Mouse (Mus musculus) liver, adult 2 months (tissue): Measurements from ENCODE around the gene 4930516K23Rik.

Source experiments
- CTCF ChIP-seq: fragments of 200-500 bp; IDR thresholded peaks from 2 replicates; pipeline ENCODE4 v1.5.1; 2011; ENCODE audit warnings: low read depth, low read length, control low read depth
- POLR2A ChIP-seq: fragments of 200-500 bp; IDR thresholded peaks from 2 replicates; pipeline ENCODE4 v1.6.1; 2011; ENCODE audit warnings: low read length, control low read depth; ENCODE audit not compliant: insufficient read depth; ENCODE audit errors: extremely low read depth

DNA sequence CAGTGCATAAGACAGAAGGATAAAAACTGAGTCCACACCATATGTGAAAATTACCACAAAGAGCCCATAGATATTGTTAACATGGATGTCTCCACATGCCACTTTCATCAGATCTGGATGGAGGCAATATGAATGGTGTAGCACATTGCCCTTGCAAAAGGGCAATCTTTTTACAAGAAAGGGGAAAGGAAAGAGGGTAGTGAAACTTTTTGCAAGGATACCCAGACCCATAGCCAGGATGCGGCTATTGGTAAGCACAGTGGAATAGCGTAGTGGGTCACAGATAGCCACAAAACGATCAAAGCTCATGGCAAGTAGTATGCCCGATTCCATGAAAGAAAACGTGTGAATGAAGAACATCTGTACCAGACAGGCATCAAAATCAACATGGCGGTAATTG is 39.6 kb downstream of the 4930516K23Rik start:
- no peak for TF ChIP-seq POLR2A
- no peak for TF ChIP-seq CTCF
